Mouse (Mus musculus): Measurements from ENCODE around the gene Atl1.

Gene Atl1

GRCm38 (mm10) chr12:69892371-69893251 lies at the start of gene Atl1, which contains the start of gene Map4k5:
Atl1 (plus strand) TSS chr12:69892614.
Map4k5 (minus strand) TSS chr12:69893200.
- DNase-seq = peak; percentile 92 to 95

DNA sequence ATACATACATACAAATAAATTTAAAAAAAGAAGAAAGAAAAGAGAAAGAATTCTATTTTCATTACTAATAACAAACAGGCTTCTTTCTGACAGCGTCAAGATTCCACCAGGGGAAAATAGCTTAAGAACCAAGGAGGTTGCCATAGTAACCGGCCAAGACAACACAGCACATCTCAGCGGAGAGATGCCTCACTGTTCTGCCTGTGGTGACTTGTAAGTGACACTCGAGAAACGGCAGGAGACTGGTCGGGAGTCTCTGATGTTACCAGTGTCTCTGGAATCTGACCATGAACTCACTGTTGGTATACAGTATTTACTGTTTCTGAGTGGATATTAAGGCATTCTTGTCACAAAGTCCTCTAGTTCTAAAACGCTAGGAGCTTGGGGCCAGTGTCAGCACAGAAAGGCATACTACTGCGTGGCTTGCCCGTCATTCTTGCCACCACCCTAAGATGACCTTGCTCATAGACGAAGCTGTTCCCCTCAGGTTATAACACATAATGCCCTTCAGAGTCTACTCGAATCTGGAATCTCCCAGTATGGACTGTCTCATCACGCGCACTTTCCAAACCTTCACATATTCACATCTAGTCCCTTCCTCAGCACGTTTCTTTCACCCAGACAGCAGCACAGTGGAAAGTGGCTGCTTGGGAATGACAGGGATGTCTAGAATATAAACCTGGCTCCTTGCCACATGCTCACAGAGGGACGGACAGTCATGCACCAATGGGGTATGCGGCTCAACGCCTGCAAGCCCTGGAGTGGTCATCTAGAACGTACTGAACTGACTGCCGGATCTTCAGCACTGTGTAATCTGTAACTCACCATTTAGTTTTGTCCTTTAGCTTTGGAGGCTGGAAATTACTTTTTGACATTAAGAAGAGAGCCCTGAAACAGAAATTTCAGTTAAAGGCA lies 48.6 kb upstream of the Atl1 start:
- peak; percentile 18 to 23 for DNase-seq

DNA sequence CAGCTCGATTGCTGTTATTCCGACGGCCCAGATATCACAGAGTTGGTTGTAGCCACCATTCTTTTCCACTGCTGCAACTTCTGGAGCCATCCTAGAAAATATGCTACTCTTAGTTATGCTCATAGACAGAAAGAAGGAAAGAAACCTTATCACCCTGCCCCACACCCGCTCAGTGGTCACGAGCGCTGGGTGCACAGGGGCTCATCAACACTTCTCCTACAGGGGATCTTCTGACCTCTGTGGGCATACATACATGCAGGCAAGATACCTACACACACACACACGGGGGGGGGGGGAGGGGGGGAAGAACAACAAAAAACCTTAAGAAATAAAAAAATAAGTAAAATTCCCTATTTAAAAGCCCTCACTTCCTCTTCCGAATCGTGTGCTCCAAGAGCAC lies 46.7 kb upstream of the Atl1 start:
- DNase-seq = no peak

- DNase-seq = no peak
Observed at GRCm38 (mm10) chr12:69846499-69846898, 45.9 kb upstream of the Atl1 start.

DNA sequence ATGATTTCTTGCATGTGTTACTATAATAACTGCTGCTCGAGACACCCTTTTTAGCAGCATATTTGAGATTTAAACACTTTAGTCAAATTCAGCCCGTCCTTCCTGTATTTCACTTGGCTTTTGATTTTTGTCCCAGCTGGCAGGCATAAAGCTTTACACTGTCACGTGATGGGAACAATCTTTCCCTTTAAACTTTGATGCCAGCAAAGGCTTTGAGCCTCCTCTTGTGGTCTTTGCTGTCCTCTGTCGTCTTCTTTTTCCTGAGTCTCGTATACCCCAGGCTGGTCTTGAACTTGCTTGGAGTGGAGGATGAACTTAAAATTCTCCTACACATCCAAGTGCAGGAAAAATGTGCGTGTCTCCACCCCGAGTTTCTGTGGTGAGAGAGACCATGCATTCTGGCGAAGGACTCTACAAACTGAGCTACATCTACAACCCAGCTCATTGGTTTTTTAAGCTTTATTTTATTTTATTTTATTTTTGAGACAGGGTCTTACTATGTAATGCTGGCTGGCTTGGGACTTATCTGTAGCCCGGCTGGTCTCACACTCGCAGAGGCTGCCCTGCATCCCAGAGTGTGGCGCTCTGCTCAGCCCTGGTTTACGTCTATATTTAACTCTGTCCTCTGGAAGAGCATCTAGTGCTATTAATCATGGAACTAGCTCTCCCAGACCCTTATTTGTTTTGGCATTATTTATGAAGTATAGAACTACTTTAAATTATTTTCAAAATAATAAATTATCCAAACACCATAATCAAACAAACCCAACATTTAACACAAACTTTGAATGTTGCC lies 44.1 kb upstream of the Atl1 start:
- DNase-seq = no peak

DNA sequence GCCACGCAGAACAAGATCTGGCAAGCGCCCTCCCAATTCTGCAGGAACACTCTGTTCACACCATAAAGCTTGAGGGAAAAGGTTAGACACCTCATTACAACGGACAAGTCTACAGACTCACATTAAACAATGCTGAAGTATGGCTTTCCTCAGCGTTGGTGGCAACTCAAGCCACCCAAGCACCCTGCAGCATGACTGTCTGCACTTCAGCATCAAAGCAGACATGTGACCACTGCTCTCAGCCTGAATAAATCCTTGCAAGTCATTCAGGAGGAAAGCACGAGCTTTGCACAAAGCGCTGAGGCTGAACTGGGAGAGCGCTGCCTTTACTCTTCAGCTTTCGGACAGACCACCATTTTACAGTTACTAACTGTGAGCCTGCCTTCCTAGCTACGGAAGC lies 40.1 kb upstream of the Atl1 start:
- no peak for DNase-seq

DNA sequence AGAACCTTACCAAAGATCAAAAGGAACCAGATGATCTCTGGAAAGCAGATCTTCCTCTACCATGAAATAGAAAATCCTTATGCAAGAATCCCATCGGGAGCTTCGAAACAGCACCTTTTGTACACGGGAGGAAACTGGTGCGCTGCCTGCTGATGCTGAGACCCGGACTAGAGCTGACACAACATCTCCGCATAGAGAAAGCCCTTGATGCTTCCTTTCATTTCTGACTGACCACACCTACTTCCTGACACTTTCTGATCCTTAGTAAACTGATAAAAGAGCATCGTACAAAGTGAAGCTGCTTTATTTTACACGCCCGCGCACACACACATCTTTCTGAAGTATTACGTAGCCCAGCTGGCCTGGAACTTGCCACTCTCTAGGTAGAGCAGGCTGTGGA lies 39.0 kb upstream of the Atl1 start:
- no peak for DNase-seq

GRCm38 (mm10) chr12:69853942-69854341 lies 38.5 kb upstream of the Atl1 start:
- no peak for DNase-seq

DNA sequence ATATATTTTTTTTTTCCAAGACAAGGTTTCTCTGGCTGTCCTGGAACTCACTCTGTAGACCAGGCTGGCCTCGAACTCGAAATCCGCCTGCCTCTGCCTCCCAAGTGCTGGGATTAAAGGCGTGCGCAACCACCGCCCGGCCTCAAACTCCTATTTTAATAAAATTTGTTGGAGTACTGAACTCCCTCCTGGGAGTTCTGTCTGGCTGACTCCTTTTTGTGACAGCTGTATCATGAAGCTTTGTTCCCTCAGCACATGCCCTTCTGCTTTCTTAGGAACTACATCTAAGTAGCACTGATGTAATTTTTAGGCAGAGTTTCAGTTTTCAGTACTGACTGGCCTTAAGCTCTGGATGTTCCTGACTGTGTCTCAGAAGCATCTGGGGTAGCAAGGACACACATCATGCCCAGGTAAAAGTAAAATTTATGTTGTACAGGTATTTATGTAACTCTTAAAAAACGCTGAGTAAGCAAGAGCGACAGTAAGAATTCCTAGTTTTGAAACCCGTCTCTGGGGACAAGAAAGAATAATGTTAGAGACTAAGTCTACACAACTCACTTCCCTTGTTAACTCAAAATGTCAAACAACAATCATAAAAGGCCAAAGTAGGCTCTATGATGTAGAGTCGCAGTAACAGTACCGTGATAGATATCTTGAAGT lies 36.6 kb upstream of the Atl1 start:
- DNase-seq = no peak

- DNase-seq = no peak
Observed at GRCm38 (mm10) chr12:69856398-69856797, 36.0 kb upstream of the Atl1 start.

- no peak for DNase-seq
Observed at GRCm38 (mm10) chr12:69857597-69857996, 34.8 kb upstream of the Atl1 start.

GRCm38 (mm10) chr12:69858847-69859246 lies 33.6 kb upstream of the Atl1 start:
- no peak for DNase-seq

DNA sequence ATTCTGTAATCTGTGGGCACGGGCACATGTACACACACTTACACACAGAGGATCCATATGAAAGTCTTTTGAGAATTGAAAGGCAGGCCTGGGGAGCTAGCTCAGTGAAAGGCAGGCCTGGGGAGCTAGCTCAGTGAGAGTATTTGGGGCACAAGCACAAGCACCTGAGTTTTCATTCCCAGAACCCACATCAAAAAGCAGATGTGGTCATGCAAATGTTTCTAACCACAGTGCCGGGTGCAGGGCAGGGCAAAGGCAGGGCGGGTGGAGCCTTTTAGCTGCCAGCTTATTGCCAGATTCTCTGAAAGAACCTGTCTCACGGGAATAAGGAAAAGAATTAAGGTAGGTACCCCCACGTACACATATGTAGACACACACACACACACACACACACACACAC lies 28.9 kb upstream of the Atl1 start:
- no peak for DNase-seq

DNA sequence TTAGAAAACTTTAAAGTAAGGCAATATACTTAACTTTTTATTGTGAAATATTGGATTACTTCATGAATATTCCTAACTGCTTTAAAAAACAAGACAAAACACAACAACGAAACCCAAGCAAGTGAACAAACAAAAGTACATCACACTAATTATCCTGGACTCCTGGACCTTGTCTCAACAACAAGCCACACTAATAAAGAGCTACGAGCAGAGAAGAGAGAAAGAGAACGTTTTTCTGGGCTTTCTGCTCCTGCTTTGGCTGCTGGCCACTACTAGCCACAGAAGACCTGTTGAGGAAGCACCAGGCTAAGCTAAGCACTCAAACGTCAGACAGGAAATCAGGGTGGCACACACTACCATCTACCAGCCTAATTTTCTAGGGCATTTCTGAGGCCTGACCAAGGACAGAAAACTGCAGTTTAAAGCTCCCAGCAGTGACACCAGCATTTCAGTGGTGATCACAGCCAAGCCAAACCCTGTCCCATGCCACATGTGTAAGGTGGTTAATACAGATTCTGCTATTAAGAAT lies 28.2 kb upstream of the Atl1 start:
- no peak for DNase-seq

- no peak for DNase-seq
Observed at GRCm38 (mm10) chr12:69867338-69867737, 25.1 kb upstream of the Atl1 start.

DNA sequence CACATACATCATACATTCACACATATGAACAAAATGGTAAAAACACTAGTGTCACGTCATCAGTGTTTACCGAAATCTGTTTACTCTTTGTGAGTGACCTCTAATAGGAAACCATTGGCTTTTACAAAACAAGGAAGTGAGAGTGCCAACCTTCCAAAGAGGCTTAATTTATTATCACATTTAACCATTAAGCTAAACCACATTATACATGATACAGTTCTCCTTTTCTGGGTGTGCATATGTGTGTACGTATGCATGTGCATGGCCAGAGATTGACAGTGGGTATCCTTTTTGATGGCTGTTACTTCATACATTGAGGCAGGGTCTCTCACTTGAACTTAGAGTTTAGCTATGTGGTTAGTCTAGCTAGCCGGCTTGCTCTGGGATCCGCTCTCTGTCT lies 20.8 kb upstream of the Atl1 start:
- no peak for DNase-seq

DNA sequence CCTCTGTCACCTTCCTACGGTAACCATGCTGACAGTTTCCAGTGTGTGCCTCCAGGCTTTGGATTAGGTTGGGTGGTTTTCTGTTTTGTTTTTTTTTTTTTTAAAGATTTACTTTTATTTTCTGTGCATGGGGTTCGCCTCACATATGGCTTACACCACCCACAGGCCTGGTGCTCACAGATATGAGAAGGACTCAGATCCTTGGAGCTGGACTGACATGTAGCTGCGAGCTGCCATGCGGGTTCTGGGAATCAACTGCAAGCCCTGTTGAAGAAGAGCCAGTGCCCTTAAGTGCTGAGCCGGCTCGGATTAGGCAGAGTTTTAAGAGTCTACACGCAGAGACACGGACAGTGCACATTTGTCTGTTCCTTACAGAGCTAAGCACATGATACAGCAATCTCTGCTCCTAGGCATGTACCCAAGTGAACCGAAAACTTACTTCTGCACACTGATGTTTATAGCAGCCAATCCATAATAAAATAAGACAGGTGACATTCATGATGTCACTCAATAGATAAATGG lies 14.5 kb upstream of the Atl1 start:
- peak in 1 of 2 experiments; percentile 18 for DNase-seq

DNA sequence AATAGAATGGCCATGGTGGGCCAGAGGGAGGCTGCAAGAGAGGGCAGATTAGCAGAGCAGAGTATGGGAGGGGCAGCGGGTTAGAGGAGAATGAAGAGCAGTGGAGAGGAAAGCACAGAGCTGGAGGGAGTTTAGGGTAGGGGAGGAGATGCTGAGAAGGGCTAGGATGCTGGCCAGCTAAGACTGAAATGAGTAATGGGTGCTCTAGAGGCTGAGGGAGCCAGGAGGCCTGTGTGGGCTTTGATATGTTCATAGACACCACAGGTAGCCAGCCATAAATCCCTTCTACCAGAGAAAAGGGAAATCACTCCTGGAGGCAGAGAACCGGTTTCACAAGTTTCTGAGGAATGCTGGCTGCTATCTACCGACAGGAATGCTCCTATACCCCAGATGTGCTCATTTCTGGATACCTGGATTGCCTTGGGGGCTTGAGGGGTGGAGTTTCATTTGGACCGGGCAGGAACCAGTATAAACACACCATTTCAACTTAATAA lies 13.2 kb upstream of the Atl1 start:
- peak in 1 of 2 experiments; percentile 24 for DNase-seq

- no peak for DNase-seq
Observed at GRCm38 (mm10) chr12:69879739-69880138, 12.7 kb upstream of the Atl1 start.

- DNase-seq = no peak
Observed at GRCm38 (mm10) chr12:69881198-69881905, 11.1 kb upstream of the Atl1 start.

- DNase-seq = no peak
Observed at GRCm38 (mm10) chr12:69884053-69884452, 8.4 kb upstream of the Atl1 start.

All from cerebellum, postnatal 10 days (tissue).